Mouse (Mus musculus): ENCODE measurements at regions not wholly inside any gene's neighbourhood (a gene's known extent, or its start where the extent isn't known, plus 50 kb on each side); places are given as distances from the start of the nearest gene placed in this dataset.
A peak's percentile ranks its signal among the peaks of the same experiment; 100 is the strongest.

DNA sequence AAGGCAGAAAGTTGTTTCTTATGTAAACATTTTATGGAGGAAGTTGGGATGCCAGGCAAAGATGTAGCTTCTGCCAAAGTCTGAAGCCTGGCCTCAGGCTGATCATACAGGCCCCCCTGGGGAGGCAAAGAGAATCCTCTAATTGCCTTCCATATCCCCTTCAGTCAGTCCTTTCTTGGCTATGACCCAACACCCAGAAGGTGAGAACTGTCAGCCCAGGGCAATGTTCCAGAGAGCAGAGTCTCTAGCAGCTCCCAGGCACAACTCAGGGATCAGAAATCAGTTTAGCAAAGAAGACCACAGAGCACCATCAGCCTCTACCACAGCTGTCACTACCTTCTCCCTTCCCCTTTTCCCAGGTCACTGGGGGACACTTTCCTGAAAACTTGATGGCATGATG lies 410.9 kb upstream of the Vstm2b start:
- Histone ChIP-seq H3K27ac (ENCODE audit: low read depth, low read length) (no peak overlapping the region), H3K36me3 (ENCODE audit: control insufficient read depth, insufficient read depth, low read length) (no peaks in the 10 kb centered on the region), H3K4me1 (replicated peaks; ENCODE audit: control insufficient read depth, insufficient read depth, low read length) (no peaks in the 10 kb centered on the region), H3K4me3 (ENCODE audit: low read depth, low read length) (no peak overlapping the region), H3K9me3 (ENCODE audit: control insufficient read depth, low read length) (no peaks in the 10 kb centered on the region), H3K4me2 (replicated peaks; ENCODE audit: low read depth, low read length) (no peak overlapping the region), H3K9ac (ENCODE audit: low read depth, low read length) (no peak overlapping the region), H3K27me3 (ENCODE audit: control insufficient read depth, insufficient read depth, low read length) (no peaks in the 10 kb centered on the region)
- DNase-seq (ENCODE audit: low spot score) (no peak), ATAC-seq (ENCODE audit: low FRiP score) (no peak)

DNA sequence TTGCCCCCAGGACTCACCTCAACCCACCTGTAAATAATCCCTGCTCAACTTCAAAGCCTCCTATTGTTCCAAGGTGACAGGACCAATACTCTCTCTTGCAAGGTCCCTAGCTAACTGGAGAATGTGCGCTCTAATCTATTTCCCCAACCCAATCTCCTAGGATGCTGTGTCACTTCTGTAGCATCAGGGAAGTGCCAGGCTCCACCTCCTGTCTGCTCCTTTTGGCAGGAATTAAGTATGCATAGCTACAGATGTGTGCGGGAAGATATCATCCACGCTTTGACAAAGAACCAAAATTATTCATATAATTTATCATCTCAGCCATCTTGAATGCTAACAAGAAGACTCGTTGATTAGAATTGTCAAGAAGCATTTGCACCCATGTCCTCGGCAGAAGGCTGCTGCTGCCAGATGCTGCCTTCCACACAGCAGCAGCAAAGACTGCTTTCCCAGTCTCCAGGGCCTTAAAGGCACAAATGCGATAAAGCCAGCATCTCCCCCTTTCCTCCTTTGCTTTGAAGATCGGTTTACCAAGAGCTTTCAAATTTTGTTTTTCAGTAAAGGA lies 375.3 kb upstream of the Vstm2b start:
- ATAC-seq (ENCODE audit: low FRiP score): no peak
- no peaks in the 10 kb centered on the region for H3K4me1 ChIP-seq (replicated peaks; ENCODE audit: control insufficient read depth, insufficient read depth, low read length)
- H3K9me3 ChIP-seq (ENCODE audit: control insufficient read depth, low read length): no peaks in the 10 kb centered on the region
- WGBS: 78% methylated on average over 7 of the region's 7 CpGs
- no peak overlapping the region for H3K4me3 ChIP-seq (ENCODE audit: low read depth, low read length)
- H3K4me2 ChIP-seq (replicated peaks; ENCODE audit: low read depth, low read length): no peak overlapping the region
- no peaks in the 10 kb centered on the region for H3K36me3 ChIP-seq (ENCODE audit: control insufficient read depth, insufficient read depth, low read length)
- no peak for DNase-seq (ENCODE audit: low spot score)
- no peak overlapping the region for H3K27ac ChIP-seq (ENCODE audit: low read depth, low read length)
- no peaks in the 10 kb centered on the region for H3K27me3 ChIP-seq (ENCODE audit: control insufficient read depth, insufficient read depth, low read length)
- no peak overlapping the region for H3K9ac ChIP-seq (ENCODE audit: low read depth, low read length)

DNA sequence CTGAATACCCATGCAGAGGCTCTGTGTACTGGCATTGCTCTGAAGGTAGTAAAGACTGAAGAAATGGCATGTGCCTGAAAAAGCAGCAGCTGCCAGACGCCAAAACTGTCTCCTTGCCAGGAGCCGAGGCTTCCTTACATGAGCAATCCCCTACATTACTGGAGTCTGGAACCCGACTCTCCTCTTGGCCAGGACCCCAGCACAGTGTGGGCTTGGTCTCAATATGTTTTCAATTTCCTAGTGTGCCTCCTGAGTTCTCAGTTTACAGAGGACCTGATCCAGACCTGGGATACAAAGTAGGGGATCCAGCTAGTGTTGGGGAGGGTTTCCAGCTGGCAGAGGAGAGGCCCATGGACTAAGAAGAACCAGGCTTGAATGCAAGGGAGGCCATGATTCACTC lies 361.5 kb upstream of the Vstm2b start:
- H3K4me2 ChIP-seq (replicated peaks; ENCODE audit: low read depth, low read length): no peak overlapping the region
- H3K27me3 ChIP-seq (ENCODE audit: control insufficient read depth, insufficient read depth, low read length): no peaks in the 10 kb centered on the region
- no peak overlapping the region for H3K9ac ChIP-seq (ENCODE audit: low read depth, low read length)
- H3K9me3 ChIP-seq (ENCODE audit: control insufficient read depth, low read length): no peaks in the 10 kb centered on the region
- H3K4me3 ChIP-seq (ENCODE audit: low read depth, low read length): no peak overlapping the region
- H3K4me1 ChIP-seq (replicated peaks; ENCODE audit: control insufficient read depth, insufficient read depth, low read length): no peaks in the 10 kb centered on the region
- 74% methylated on average over 3 of the region's 3 CpGs for WGBS
- ATAC-seq (ENCODE audit: low FRiP score) (no peak), DNase-seq (ENCODE audit: low spot score) (no peak)
- H3K27ac ChIP-seq (ENCODE audit: low read depth, low read length): no peak overlapping the region
- H3K36me3 ChIP-seq (ENCODE audit: control insufficient read depth, insufficient read depth, low read length): no peaks in the 10 kb centered on the region

DNA sequence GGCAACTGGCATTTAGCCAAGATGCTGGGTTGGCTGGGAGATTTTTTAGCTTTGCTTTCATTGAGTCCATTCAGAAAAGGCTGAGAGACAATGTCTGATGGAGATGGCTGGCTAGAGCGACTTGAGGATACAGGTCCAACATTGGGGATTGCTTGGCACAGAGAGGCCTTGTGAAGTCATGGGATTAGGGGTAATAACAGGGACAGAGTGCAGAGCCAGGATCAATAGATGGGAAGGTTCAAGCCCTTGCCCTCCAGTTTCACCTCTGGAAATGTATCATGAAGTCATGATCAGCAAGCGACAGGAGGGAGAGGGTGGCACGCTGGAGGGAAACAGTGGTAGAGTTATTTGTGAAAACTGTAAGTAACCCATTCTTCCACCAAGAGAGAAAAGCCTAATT lies 360.5 kb upstream of the Vstm2b start:
- Histone ChIP-seq H3K9ac (ENCODE audit: low read depth, low read length) (no peak overlapping the region), H3K4me3 (ENCODE audit: low read depth, low read length) (no peak overlapping the region), H3K4me1 (replicated peaks; ENCODE audit: control insufficient read depth, insufficient read depth, low read length) (no peaks in the 10 kb centered on the region), H3K27me3 (ENCODE audit: control insufficient read depth, insufficient read depth, low read length) (no peaks in the 10 kb centered on the region), H3K9me3 (ENCODE audit: control insufficient read depth, low read length) (no peaks in the 10 kb centered on the region), H3K27ac (ENCODE audit: low read depth, low read length) (no peak overlapping the region), H3K4me2 (replicated peaks; ENCODE audit: low read depth, low read length) (no peak overlapping the region), H3K36me3 (ENCODE audit: control insufficient read depth, insufficient read depth, low read length) (no peaks in the 10 kb centered on the region)
- WGBS: 83% methylated on average over 3 of the region's 3 CpGs
- DNase-seq (ENCODE audit: low spot score) (no peak), ATAC-seq (ENCODE audit: low FRiP score) (no peak)

DNA sequence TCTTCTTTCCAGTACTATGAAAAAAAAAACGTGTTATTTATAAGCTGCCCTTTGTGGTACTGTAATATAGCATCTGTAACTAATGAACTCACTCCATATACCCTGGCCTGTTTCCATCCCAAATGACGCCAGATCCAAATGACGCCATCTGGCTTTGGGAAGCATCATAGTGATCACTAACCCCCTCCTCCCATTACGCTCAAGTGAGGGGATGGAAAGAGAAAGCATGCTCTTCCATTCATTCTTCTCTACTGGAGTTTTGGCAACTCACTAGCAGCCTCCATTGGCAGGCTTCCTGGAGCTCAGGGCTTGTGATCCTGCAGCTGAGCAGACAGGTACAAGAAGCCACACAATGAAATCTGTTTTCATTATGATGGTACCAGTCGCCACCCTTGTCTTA lies 358.3 kb upstream of the Vstm2b start:
- no peak for ATAC-seq (ENCODE audit: low FRiP score)
- no peak overlapping the region for H3K27ac ChIP-seq (ENCODE audit: low read depth, low read length)
- no peak overlapping the region for H3K4me3 ChIP-seq (ENCODE audit: low read depth, low read length)
- no peak overlapping the region for H3K9ac ChIP-seq (ENCODE audit: low read depth, low read length)
- no peaks in the 10 kb centered on the region for H3K27me3 ChIP-seq (ENCODE audit: control insufficient read depth, insufficient read depth, low read length)
- no peaks in the 10 kb centered on the region for H3K9me3 ChIP-seq (ENCODE audit: control insufficient read depth, low read length)
- DNase-seq (ENCODE audit: low spot score): no peak
- H3K4me2 ChIP-seq (replicated peaks; ENCODE audit: low read depth, low read length): no peak overlapping the region
- 84% methylated on average over 5 of the region's 5 CpGs for WGBS
- H3K36me3 ChIP-seq (ENCODE audit: control insufficient read depth, insufficient read depth, low read length): no peaks in the 10 kb centered on the region
- H3K4me1 ChIP-seq (replicated peaks; ENCODE audit: control insufficient read depth, insufficient read depth, low read length): no peaks in the 10 kb centered on the region

DNA sequence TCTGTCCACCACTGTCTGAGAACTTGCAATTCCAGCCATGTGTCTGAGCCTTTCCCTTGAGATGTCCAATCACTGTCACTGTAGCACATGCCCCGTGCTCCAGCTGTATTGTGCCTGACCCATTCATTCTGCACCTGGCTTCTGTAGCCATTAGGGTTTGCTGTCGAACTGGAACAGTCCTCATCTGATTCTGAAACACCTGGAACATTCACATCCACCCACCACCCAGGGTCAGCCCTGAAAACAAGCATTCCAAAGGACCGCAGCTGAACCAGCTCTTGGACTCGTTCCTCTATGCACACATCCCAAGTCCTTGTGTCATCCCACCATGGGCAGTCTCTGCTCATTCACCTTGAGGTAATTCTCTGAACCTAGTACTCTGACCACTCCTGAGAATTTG lies 356.8 kb upstream of the Vstm2b start:
- H3K36me3 ChIP-seq (ENCODE audit: control insufficient read depth, insufficient read depth, low read length): no peaks in the 10 kb centered on the region
- DNase-seq (ENCODE audit: low spot score) (no peak), ATAC-seq (ENCODE audit: low FRiP score) (no peak)
- no peak overlapping the region for H3K4me2 ChIP-seq (replicated peaks; ENCODE audit: low read depth, low read length)
- no peaks in the 10 kb centered on the region for H3K27me3 ChIP-seq (ENCODE audit: control insufficient read depth, insufficient read depth, low read length)
- H3K4me3 ChIP-seq (ENCODE audit: low read depth, low read length): no peak overlapping the region
- no peak overlapping the region for H3K27ac ChIP-seq (ENCODE audit: low read depth, low read length)
- WGBS: 83% methylated on average over 4 of the region's 4 CpGs
- no peaks in the 10 kb centered on the region for H3K9me3 ChIP-seq (ENCODE audit: control insufficient read depth, low read length)
- no peak overlapping the region for H3K9ac ChIP-seq (ENCODE audit: low read depth, low read length)
- H3K4me1 ChIP-seq (replicated peaks; ENCODE audit: control insufficient read depth, insufficient read depth, low read length): no peaks in the 10 kb centered on the region

GRCm38 (mm10) chr7:40563447-40564118 lies 334.5 kb upstream of the Vstm2b start:
- Histone ChIP-seq H3K27me3 (ENCODE audit: control insufficient read depth, insufficient read depth, low read length) (no peaks in the 10 kb centered on the region), H3K4me1 (replicated peaks; ENCODE audit: control insufficient read depth, insufficient read depth, low read length) (no peaks in the 10 kb centered on the region), H3K27ac (ENCODE audit: low read depth, low read length) (no peak overlapping the region), H3K4me3 (ENCODE audit: low read depth, low read length) (no peak overlapping the region), H3K36me3 (ENCODE audit: control insufficient read depth, insufficient read depth, low read length) (no peaks in the 10 kb centered on the region), H3K4me2 (replicated peaks; ENCODE audit: low read depth, low read length) (no peak overlapping the region), H3K9ac (ENCODE audit: low read depth, low read length) (no peak overlapping the region), H3K9me3 (ENCODE audit: control insufficient read depth, low read length) (no peaks in the 10 kb centered on the region)
- DNase-seq (ENCODE audit: low spot score): no peak
- WGBS: 75% methylated on average over 10 of the region's 10 CpGs
- peak; percentile 69; the same call in 1 of the 2 replicates for ATAC-seq (ENCODE audit: low FRiP score)

DNA sequence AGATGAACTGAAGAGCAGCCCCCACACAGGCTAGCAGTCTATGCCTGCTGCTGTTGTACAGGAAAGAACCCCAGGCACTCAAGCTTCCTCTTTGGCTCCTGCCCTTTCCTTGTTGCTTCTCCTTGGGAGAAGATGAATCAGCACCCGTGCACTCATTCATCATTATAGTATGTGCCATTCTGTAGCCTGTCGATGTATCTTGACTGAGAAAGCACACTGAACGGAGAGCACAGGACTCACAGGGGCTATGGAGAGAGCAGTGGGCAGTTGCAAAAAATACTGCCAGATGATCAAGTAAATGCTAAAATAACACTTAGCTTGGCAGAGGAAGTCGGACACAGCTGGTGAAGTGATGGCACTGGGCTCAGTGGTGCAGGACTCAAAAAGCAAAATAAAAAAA lies 322.2 kb upstream of the Vstm2b start:
- Histone ChIP-seq H3K9ac (ENCODE audit: low read depth, low read length) (no peak overlapping the region), H3K4me1 (replicated peaks; ENCODE audit: control insufficient read depth, insufficient read depth, low read length) (no peaks in the 10 kb centered on the region), H3K4me2 (replicated peaks; ENCODE audit: low read depth, low read length) (no peak overlapping the region), H3K4me3 (ENCODE audit: low read depth, low read length) (no peak overlapping the region), H3K36me3 (ENCODE audit: control insufficient read depth, insufficient read depth, low read length) (no peaks in the 10 kb centered on the region), H3K27ac (ENCODE audit: low read depth, low read length) (no peak overlapping the region), H3K9me3 (ENCODE audit: control insufficient read depth, low read length) (no peaks in the 10 kb centered on the region), H3K27me3 (ENCODE audit: control insufficient read depth, insufficient read depth, low read length) (no peaks in the 10 kb centered on the region)
- WGBS: 78% methylated on average over 4 of the region's 4 CpGs
- ATAC-seq (ENCODE audit: low FRiP score): no peak
- no peak for DNase-seq (ENCODE audit: low spot score)

- no peak for ATAC-seq (ENCODE audit: low FRiP score)
- DNase-seq (ENCODE audit: low spot score): no peak
- no peaks in the 10 kb centered on the region for H3K9me3 ChIP-seq (ENCODE audit: control insufficient read depth, low read length)
- no peak overlapping the region for H3K27ac ChIP-seq (ENCODE audit: low read depth, low read length)
- H3K4me2 ChIP-seq (replicated peaks; ENCODE audit: low read depth, low read length): no peak overlapping the region
- no peak overlapping the region for H3K9ac ChIP-seq (ENCODE audit: low read depth, low read length)
- no peaks in the 10 kb centered on the region for H3K36me3 ChIP-seq (ENCODE audit: control insufficient read depth, insufficient read depth, low read length)
- H3K4me1 ChIP-seq (replicated peaks; ENCODE audit: control insufficient read depth, insufficient read depth, low read length): no peaks in the 10 kb centered on the region
- no peak overlapping the region for H3K4me3 ChIP-seq (ENCODE audit: low read depth, low read length)
- WGBS: 84% methylated on average over 4 of the region's 4 CpGs
- no peaks in the 10 kb centered on the region for H3K27me3 ChIP-seq (ENCODE audit: control insufficient read depth, insufficient read depth, low read length)
Measured at GRCm38 (mm10) chr7:40577365-40577764, 320.8 kb upstream of the Vstm2b start.

All from hindbrain, embryonic 11.5 days (tissue).